Mouse (Mus musculus): ENCODE measurements around the gene Trip12.
A peak's percentile ranks its signal among the peaks of the same experiment; 100 is the strongest.

The Trip12 gene

GRCm38 (mm10) chr1:84840018-84840664 lies at the start of gene Trip12:
Gene Trip12, minus strand, starts transcription at chr1:84840516.
- peak; percentile 74 for DNase-seq (ENCODE audit: low spot score)

- DNase-seq (ENCODE audit: low spot score) = peak; percentile 28
Observed at GRCm38 (mm10) chr1:84890005-84890393, 49.7 kb upstream of the Trip12 start.

GRCm38 (mm10) chr1:84889330-84890004 lies 49.2 kb upstream of the Trip12 start:
- DNase-seq (ENCODE audit: low spot score) = no peak

- no peak for DNase-seq (ENCODE audit: low spot score)
Observed at GRCm38 (mm10) chr1:84885921-84886320, 45.6 kb upstream of the Trip12 start.

- no peak for DNase-seq (ENCODE audit: low spot score)
Observed at GRCm38 (mm10) chr1:84885174-84885573, 44.9 kb upstream of the Trip12 start.

- no peak for DNase-seq (ENCODE audit: low spot score)
Observed at GRCm38 (mm10) chr1:84883889-84884288, 43.6 kb upstream of the Trip12 start.

GRCm38 (mm10) chr1:84882937-84883336 lies 42.6 kb upstream of the Trip12 start:
- DNase-seq (ENCODE audit: low spot score) = no peak

GRCm38 (mm10) chr1:84882066-84882532 lies 41.8 kb upstream of the Trip12 start:
- peak; percentile 45 for DNase-seq (ENCODE audit: low spot score)

- no peak for DNase-seq (ENCODE audit: low spot score)
Observed at GRCm38 (mm10) chr1:84881248-84882065, 41.1 kb upstream of the Trip12 start.

- no peak for DNase-seq (ENCODE audit: low spot score)
Observed at GRCm38 (mm10) chr1:84879571-84880120, 39.3 kb upstream of the Trip12 start.

- DNase-seq (ENCODE audit: low spot score) = no peak
Observed at GRCm38 (mm10) chr1:84877590-84877989, 37.3 kb upstream of the Trip12 start.

GRCm38 (mm10) chr1:84872939-84873338 lies 32.6 kb upstream of the Trip12 start:
- no peak for DNase-seq (ENCODE audit: low spot score)

GRCm38 (mm10) chr1:84872105-84872504 lies 31.8 kb upstream of the Trip12 start:
- DNase-seq (ENCODE audit: low spot score) = no peak

- no peak for DNase-seq (ENCODE audit: low spot score)
Observed at GRCm38 (mm10) chr1:84871131-84871530, 30.8 kb upstream of the Trip12 start.

GRCm38 (mm10) chr1:84869498-84869897 lies 29.2 kb upstream of the Trip12 start:
- peak; percentile 11 for DNase-seq (ENCODE audit: low spot score)

- no peak for DNase-seq (ENCODE audit: low spot score)
Observed at GRCm38 (mm10) chr1:84868841-84869240, 28.5 kb upstream of the Trip12 start.

- no peak for DNase-seq (ENCODE audit: low spot score)
Observed at GRCm38 (mm10) chr1:84868311-84868710, 28.0 kb upstream of the Trip12 start.

GRCm38 (mm10) chr1:84866706-84867230 lies 26.5 kb upstream of the Trip12 start:
- DNase-seq (ENCODE audit: low spot score) = no peak

- DNase-seq (ENCODE audit: low spot score) = no peak
Observed at GRCm38 (mm10) chr1:84866231-84866630, 25.9 kb upstream of the Trip12 start.

GRCm38 (mm10) chr1:84864645-84865044 lies 24.3 kb upstream of the Trip12 start:
- peak; percentile 45 for DNase-seq (ENCODE audit: low spot score)

GRCm38 (mm10) chr1:84861255-84861630 lies 20.9 kb upstream of the Trip12 start:
- DNase-seq (ENCODE audit: low spot score) = no peak
